Mouse (Mus musculus) large intestine, adult 2 months (tissue): ENCODE measurements around the gene Cmss1. TPM values are rescaled to one million over a fixed set of nuclear protein-coding genes. Genes with fewer than 3 reads are reported as not detected.

Experiments
- DNase-seq: peaks from one replicate; pipeline ENCODE4 v3.0.0-alpha.2; 2012; ENCODE audit warnings: low read depth, low spot score
- WGBS: fragments of 180-500 bp; shearing (Covaris S2); methylation state at CpG from one replicate; pipeline ENCODE4 v1.1.7; 2018; 5-methylcytosine and 5-hydroxymethylcytosine counted together
- polyA plus RNA-seq: library from polyadenylated mRNA; depleted of rRNA; stranded (reverse); fragments of >200 nt; gene quantifications from 2 replicates; pipeline ENCODE4 v1.2.3, GENCODE M21; 2012

Cmss1 gene
- polyA plus RNA-seq, 1 experiment: 8.0 TPM

GRCm38 (mm10) chr16:57439206-57439605 lies 167.5 kb downstream of the Cmss1 start:
- no peak for DNase-seq
- WGBS: 77% methylated on average over 11 of the region's 11 CpGs

DNA sequence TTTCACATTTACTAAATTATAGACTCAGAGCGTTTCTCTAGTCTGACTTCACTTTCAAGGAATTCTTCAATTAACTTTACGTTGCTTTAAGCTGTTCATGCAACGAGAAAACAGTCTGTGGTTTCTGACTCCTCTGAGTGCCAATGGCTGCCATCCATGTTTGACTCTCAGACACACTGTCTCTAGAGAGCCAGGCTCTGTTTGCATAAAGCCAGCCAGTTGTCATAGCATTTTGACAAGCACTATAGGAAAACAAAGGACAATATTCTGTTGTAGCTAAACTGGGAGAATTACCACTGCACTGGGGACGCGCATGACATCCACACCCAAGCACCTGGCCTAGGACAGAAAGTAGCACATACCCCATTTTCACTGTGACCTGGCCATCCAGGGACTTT lies 168.4 kb downstream of the Cmss1 start:
- no peak for DNase-seq
- 60% methylated on average over 5 of the region's 5 CpGs for WGBS

DNA sequence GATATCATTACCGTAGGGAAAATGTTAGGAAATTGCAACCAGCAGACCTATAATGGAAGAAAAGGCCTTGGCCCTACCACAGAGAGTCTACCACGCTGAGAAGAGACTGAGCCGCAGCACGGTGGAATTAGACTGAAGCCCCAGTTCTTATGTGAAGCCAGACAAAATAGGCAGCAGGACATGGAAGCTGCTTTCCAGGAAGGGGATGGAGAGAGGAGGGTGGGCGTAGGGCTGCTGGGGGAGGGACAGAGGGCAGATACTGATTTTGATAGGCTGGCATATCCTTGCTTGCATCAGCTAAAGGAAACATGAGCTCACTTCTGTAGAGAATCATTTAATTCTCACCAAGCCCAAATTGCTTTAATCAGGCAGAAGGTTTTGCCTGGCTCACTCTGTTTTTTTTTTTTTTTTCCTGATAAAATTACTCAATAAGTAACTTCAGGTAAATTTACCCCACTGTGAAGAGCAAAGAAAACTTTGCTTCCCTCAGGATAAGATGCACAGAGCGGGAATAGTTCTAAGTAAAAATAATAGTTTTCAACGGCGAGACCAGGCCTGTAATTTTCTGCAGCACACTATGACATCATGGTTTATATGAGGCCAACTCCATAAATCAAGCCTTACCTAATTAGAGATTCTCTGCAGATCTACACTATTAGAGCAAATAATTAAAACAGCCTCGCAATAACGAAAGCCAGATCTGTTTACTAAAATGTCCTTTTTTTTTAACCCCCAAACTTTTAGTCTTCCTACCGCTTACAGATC lies 169.0 kb downstream of the Cmss1 start:
- WGBS: 75% methylated on average over 11 of the region's 11 CpGs
- DNase-seq: no peak

- no peak for DNase-seq
These were observed 172.0 kb downstream of the Cmss1 start for GRCm38 (mm10) chr16:57434640-57435039.

GRCm38 (mm10) chr16:57433671-57434070 lies 173.0 kb downstream of the Cmss1 start:
- DNase-seq: no peak
- WGBS: 90% methylated on average over 6 of the region's 6 CpGs

More at GRCm38 (mm10) chr16:57434640-57435039, 172.0 kb downstream of the Cmss1 start:
- WGBS: 62% methylated on average over 3 of the region's 3 CpGs

DNA sequence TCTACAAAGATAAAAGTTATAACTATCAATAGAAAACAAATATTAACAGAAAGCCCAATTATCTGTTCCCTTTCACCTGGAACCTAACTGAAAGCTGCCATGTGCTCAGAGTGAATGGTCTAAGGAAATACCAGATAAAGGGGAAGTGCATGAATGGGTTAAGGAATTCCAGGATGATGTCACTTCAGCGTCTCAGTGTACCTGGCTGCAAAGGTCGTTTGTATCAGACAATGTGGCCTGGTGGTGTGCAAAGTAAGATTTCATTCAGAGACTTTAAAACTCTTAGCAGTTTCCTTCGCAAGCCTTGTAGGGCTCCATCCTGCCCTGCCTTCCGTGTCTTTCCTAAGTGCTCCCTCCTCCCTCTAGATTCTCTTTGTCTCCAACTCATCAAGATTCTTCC lies 173.5 kb downstream of the Cmss1 start:
- no peak for DNase-seq
- 48% methylated on average over 4 of the region's 4 CpGs for WGBS

GRCm38 (mm10) chr16:57431294-57431693 lies 175.4 kb downstream of the Cmss1 start:
- DNase-seq: no peak
- 88% methylated on average over 3 of the region's 3 CpGs for WGBS

- DNase-seq: no peak
- WGBS: 77% methylated on average over 5 of the region's 5 CpGs
These were observed 177.7 kb downstream of the Cmss1 start for GRCm38 (mm10) chr16:57428977-57429376.

DNA sequence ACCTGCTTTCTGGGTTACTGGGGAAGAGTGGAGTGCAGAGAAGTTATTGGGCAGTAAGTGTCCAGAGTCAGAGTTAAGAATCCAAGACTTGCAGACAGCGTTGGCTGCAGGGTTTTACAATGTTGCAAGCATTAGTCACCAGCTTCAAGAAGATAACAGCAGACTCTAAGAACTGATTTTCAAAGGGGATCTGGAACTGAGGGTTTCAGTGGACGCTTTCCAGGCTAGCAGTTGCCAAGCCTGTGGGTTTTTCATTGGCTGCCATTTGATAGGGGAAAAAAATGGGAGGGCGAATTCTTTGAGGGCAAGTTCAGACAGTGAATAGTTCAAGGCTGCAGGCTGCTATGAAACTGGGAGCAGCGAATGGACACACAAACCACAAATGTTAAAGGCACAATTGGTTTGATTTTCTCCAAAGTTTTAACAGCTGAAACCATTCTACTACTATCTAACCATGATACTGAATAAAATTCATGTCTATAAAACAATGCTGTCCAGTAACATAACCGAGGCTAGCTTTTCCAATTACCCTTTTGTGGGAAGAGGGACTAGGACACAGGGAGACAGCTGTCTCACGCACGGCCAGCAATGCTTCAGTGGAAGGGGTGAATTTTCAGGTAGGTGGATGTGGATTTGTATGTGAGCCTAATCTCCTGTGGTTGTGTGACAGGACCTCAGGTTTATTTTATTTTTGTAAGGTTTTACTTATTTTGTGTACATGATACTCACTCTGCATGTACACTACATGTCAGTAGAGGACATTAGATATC lies 179.0 kb downstream of the Cmss1 start:
- WGBS: 64% methylated on average over 7 of the region's 7 CpGs
- no peak for DNase-seq

DNA sequence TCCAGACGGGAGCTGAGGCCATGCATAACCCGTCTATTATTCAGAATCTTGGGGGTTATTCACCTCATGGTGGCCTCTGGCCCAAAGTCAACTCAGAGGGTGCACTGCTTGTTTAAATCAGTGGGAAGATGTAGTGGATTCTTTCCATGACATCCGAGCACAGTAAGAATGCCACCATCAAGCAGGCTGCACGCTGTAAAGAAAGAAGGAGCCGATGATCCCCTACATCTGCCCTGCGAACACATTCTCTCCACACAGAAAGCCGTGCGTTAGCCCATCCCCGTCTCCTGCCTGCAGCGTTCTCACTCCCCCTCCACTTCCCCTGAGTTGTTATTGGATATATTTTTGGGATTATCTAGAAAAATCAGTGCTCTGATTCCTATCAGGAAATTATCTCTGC lies 180.0 kb downstream of the Cmss1 start:
- DNase-seq: no peak
- 76% methylated on average over 10 of the region's 10 CpGs for WGBS

GRCm38 (mm10) chr16:57423001-57423800 lies 183.5 kb downstream of the Cmss1 start:
- 77% methylated on average over 6 of the region's 6 CpGs for WGBS
- DNase-seq: no peak

DNA sequence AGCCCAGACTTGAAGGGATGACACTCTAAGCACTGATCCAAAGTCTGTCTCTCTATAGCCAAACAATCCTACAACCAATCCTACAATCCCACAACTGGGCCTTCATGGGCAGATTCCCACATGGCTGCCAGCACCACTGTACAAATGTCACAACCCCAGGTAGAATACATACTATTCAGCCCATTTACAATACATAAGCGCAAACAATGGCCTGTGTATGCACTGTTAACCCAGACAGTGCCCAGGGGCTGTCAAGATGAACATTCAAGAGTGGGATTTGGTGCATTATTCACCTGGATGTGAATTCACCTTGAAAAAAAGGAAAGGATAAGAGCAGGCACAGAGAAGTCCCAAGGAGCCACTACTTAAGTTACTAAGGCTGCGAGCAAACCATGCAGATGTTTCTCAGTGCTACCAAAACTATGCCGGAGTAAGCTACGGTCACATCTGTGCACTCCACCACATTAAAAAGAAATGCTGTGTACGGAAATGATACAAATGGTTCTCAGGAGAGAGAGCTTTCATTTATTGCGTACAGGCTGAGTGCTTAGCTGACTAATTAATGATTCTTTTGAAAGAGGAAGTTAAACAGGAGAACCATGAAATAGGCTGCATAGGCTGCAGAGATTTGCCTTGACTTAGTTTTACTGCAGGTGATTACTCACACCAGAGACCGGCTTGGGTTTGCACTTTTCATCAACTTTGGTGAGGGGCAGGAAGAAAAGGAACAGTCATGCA lies 184.8 kb downstream of the Cmss1 start:
- WGBS: 66% methylated on average over 7 of the region's 7 CpGs
- no peak for DNase-seq

GRCm38 (mm10) chr16:57420773-57421556 lies 185.7 kb downstream of the Cmss1 start:
- WGBS: 31% methylated on average over 8 of the region's 8 CpGs
- no peak for DNase-seq

DNA sequence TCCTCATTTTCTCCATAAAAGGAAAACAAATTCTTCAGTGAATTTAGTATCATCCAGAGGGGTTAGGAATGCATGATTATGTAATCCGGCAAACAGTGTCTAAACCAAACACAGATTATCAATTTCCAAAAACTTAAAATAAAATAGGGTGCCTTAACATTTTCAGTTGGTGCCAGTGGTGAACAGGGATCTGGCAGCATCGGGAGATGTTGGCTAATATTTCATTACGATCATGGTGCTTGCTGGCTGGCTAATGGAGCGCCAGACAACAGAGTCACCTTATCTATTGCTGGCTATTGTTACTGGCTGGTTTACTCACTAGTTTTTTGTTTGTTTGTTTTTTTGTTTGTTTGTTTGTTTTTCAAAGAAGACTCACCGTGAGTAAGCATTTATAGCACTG lies 186.8 kb downstream of the Cmss1 start:
- WGBS: 76% methylated on average over 5 of the region's 5 CpGs
- no peak for DNase-seq

- 75% methylated on average over 5 of the region's 5 CpGs for WGBS
- DNase-seq: no peak
These were observed 187.3 kb downstream of the Cmss1 start for GRCm38 (mm10) chr16:57419332-57419731.

DNA sequence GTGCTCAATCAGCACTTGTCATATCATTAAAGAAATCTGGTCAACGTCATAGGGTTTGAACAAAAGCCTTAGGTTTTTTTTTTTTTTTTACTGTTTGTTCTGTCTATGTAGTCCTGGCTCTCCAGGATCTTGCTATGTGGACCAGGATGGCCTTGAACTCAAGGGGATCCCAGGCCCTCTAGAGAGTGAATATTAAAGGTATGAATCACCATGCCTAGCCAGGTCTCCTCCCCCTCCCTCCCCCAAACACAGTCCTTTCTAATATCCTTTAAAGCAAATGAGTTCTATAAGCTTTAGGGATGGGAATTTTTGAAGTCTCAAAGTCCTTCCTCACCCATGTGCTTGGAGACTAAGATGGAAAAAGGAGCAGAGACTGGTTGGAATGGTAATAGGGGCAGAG lies 188.7 kb downstream of the Cmss1 start:
- 63% methylated on average over 1 of the region's 1 CpGs for WGBS
- no peak for DNase-seq

GRCm38 (mm10) chr16:57417017-57417416 lies 189.6 kb downstream of the Cmss1 start:
- WGBS: 71% methylated on average over 9 of the region's 9 CpGs
- no peak for DNase-seq

DNA sequence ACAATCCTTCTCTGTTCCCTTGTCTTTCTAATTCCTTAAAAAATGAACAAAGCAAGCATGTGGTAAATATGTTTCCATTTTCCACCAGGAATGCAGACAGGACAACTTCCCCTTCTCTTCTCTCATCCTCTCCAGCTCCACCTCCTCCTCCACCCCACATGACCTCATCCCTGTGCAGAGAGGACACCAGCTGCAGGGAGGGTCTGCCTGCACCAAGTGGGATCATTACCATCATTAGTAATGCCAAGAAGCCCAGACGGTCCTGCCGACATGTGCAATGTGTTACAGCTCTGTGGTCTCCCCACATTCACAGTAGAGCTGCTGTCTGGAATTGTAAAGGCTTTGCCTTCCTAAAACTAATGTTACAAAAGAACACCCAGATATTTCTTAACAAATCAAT lies 190.6 kb downstream of the Cmss1 start:
- DNase-seq: no peak
- WGBS: 81% methylated on average over 2 of the region's 2 CpGs

DNA sequence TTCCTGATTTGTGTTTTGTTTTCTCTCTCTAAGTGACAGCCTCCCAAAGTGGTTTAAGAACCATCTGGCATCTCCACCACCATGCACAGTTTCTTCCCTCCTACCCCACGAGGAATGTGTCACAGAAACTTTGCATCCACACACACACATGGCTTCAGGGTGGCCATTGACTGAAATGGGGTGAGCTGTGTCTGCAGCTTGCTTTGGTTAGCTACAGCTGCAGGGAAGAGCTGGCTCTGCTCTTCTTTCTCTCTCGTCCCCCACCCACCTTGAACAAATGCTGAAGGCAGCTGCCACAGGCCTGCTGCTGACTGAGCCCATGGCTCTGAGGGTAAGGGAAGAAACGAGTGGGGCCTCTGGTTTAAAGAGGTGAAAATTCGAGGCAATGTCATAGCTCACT lies 193.9 kb downstream of the Cmss1 start:
- WGBS: 54% methylated on average over 4 of the region's 4 CpGs
- DNase-seq: no peak
